Mouse (Mus musculus): ENCODE data around the gene Dgcr6.

DNA sequence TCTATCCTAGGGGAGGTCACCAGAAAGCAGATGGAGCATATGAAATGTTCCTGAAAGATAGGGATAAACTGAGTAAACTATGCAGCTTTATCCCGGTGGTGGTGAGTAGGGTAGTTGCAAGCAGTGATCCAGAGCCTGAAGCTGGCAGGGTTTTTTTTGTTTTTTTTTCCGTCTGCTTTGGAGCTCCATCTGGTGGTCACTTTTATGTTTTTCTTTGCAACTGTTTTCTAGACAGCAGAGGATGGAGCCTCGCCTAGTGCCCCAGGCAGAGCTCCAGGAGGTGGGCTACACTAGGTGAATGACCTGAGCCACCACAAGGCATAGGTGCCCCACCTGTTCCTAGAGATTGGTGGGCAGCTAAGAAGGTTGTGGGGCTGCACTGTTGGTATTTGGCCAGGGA lies 5.0 kb upstream of the Dgcr6 start:
- TF ChIP-seq CTCF (IDR thresholded peaks at IDR 0.05; ENCODE audit: insufficient read depth, low read depth, low read length) (no peak), POLR2A (IDR thresholded peaks at IDR 0.05; ENCODE audit: insufficient read depth, low read depth, low read length) (no peak)
